Mouse (Mus musculus) lung, adult 2 months (tissue): ENCODE data around the gene Umod.

Source experiments
- CTCF ChIP-seq: fragments of 200-500 bp; IDR thresholded peaks from 2 replicates; pipeline ENCODE4 v1.5.1; 2011; ENCODE audit warnings: mild to moderate bottlenecking, low read length, control low read depth; ENCODE audit not compliant: insufficient read depth
- POLR2A ChIP-seq: fragments of 200-500 bp; IDR thresholded peaks from 2 replicates; pipeline ENCODE4 v1.6.1; 2011; ENCODE audit warnings: low read depth, mild to moderate bottlenecking, control low read depth, low read length, borderline replicate concordance; ENCODE audit errors: extremely low read depth

DNA sequence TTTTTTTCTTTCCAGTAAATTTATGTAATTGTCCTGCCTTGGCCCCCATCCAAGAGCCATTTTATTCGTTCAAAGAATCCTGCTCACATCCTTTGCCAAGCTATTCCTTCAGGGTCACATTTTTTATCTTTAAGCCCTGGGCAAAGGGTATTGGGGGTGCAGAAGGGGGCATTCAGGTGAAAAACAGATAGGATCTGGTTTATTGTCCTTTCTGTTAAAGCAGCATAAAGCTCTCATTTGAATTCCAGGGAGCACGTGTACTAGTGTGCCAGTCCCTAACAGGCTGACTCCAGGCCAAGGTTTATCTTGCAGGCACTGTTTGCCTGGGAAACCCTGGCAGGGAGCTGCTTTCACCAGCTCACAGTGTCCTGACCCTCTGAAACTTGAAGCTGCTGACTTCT is 46.8 kb upstream of the Umod start:
- TF ChIP-seq CTCF (no peak), POLR2A (no peak)
